Mouse (Mus musculus): Measurements from ENCODE around the gene Adam29. TPM values are rescaled to one million over a fixed set of nuclear protein-coding genes. Genes with fewer than 3 reads are reported as not detected.

The Adam29 gene
- not detected for polyA plus RNA-seq (2014; fragmentation: Illumina TruSeq; extraction: RNeasy Lipid Tissue Mini Kit (QIAGEN cat#74804); ENCODE audit: low read depth, low replicate concordance)

DNA sequence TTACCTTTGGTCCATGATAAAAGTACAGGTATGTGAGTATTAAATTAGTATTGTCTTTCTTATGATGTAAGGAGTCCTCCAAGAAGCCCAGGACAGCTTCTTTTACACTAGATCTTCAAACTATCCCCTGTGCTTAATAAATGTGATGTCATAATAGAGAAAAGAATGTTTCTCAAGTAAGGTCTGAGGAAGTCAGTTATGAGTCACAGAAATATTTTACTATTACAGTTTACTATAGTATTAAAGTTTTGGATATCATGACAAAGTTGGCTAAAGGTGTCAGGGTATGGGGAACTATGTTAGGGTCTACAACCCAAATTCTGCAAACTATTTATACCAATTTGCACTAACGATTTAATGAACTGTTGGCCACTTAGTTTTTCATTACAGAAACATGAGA lies at the start of gene Adam29:
Gene Adam29, minus strand, starts transcription at position 101 of the 400 bp plus-strand sequence.

DNA sequence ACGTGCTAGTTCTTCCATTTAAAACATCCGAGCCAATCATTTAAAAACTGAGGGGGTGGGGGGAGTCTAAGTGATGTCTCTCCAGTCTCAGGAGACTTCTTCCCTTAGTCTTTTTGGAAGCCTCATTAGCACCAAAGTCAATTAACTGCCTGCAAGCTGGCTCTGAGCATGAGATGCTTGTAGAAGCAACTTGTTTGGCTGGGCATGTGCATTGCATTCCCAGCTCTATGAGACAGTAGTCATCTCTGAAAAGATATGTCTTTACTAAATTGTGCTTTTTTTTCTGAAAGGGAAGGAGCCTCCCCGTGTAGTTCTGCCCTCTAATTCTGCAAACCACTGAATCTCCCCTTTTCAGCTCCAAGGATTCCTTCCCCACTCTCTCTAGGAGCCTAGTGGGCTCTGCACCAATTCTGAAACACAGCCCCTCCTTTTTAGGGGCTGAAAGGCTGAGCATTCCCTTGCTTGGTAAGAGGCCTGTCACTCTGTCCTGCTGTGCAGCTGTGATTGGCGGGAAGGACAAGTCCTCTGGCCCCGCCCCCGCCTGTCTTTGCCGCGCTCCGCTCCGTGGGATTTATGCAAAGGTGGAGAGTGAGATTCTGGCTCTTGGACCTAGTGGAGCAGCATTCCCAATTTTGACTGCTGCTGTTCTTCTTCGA lies 33.2 kb upstream of the Adam29 start, which contains the start of gene Glra3:
Gene Glra3, plus strand, starts transcription at position 591 of the 656 bp plus-strand sequence.

Other genes starting within 250 kb of the Adam29 start
- gene Glra3, start 33.5 kb upstream of the Adam29 start, polyA plus RNA-seq (2014; fragmentation: Illumina TruSeq; extraction: RNeasy Lipid Tissue Mini Kit (QIAGEN cat#74804); ENCODE audit: low read depth, low replicate concordance) = not detected